Mouse (Mus musculus): ENCODE measurements at regions not wholly inside any gene's neighbourhood (a gene's known extent, or its start where the extent isn't known, plus 50 kb on each side); places are given as distances from the start of the nearest gene placed in this dataset.

- no peak for DNase-seq (ENCODE audit: low spot score in 2 of 2)
Measured at GRCm38 (mm10) chr7:135767493-135767892, 51.3 kb upstream of the Mki67 start.

GRCm38 (mm10) chr7:135768064-135768463 lies 51.9 kb upstream of the Mki67 start:
- DNase-seq (ENCODE audit: low spot score in 2 of 2), result no peak

- DNase-seq (ENCODE audit: low spot score in 2 of 2), result peak; percentile 71 to 83
Measured at GRCm38 (mm10) chr7:135768592-135768991, 52.4 kb upstream of the Mki67 start.

DNA sequence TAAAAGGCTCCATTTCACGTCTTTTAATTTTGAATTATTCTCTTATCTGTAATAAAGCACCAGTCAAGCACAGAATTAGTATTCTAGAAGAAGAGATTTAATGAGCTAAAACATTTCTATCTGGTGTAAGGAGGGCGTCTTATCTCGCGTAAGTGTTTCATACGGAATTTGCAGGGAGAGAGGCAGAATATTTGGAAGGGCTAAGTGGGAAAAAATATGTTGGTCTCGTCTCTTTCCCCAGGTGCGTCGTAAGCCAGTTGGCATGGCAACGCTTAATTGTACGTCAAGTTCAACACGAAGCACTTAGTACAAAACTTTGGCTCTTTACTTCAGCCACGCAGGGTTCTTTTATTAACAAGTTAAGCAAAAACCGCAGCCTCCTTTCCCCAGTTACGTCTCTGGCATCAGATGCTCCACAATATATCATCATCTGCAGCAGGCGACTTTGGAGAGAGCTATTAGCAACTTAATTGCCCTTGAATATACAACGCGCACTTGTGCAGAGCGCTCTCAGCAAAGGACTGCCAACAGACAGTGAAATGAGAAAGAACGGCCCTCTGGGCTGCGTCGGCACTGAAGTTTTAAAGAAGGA lies 53.0 kb upstream of the Mki67 start:
- no peak for DNase-seq (ENCODE audit: low spot score in 2 of 2)

DNA sequence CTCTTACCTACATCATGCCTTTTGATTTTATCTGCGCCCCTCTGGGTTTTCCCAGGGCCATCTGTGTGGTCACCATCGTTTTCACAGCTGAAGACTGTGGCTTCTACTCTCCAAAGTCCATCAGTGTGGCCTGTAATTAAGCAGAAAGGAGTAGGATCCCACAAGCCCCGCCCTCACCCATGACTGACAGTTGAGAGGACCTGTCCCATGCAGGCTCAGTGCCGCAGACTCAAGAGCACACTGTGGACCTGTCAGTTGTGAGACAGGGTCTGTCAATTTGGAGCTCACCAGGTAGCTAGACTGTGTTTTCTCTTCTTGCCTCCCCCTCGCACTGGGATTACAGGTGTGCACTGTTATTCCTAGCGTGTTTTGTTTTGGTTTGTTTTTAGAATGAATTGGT lies 53.9 kb upstream of the Mki67 start:
- DNase-seq (ENCODE audit: low spot score in 2 of 2), result no peak

DNA sequence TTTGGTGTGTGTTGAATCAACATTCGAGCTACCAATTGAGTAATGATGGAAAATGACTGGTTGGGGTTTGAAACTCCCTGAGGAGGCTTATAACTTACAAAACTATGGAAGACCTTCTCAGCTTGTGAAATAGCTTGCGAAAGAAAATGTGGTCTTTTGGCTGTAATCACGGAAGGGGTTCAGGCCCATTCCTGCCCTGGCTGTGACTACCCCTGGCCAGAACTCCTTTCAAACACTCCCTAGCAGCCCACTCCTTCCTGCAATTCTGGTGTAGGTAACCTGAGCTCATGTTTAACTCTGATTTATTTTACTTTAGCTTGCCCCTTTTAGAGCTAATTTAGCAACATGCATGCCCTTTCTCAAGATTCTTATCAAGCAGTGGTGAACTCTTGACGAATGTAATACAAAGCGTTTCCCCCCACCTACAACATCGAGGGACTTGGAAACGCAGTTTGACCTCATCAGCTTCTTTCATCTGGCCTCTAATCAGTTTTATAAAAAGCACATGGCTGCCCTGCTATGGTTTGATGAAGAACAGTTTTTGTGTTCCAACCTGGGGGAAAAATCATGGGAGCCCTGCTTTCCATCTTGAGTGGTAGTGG lies 59.8 kb upstream of the Mki67 start:
- no peak for DNase-seq (ENCODE audit: low spot score in 2 of 2)

- no peak for DNase-seq (ENCODE audit: low spot score in 2 of 2)
Measured at GRCm38 (mm10) chr7:135790167-135790566, 74.0 kb upstream of the Mki67 start.

- DNase-seq (ENCODE audit: low spot score in 2 of 2), result peak; percentile 21 to 49
Measured at GRCm38 (mm10) chr7:135790978-135791377, 74.8 kb upstream of the Mki67 start.

GRCm38 (mm10) chr7:135791953-135792690 lies 76.0 kb upstream of the Mki67 start:
- no peak for DNase-seq (ENCODE audit: low spot score in 2 of 2)

- DNase-seq (ENCODE audit: low spot score in 2 of 2), result no peak
Measured at GRCm38 (mm10) chr7:135792918-135793317, 76.8 kb upstream of the Mki67 start.

GRCm38 (mm10) chr7:135794238-135794637 lies 78.1 kb upstream of the Mki67 start:
- peak in 1 of 2 experiments; percentile 6 for DNase-seq (ENCODE audit: low spot score in 2 of 2)

DNA sequence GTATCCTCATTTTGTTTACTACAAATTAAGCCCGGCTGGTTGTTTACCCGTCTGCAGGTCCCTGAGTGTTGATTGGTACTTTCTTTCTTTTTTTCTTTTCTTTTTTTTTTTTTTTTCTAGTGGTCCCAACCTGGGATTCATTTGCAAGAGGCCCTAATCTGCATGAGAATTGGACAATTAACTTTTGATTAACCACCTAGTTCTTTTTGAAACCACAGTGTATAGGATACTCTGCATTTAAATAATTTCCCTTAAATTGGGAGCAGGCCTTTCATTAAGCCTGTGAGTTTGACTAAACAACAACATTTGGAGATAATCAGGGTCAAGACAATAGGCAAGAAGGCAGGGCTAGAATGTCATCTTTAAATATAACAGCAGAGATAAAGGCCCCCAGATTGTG lies 78.5 kb upstream of the Mki67 start:
- no peak for DNase-seq (ENCODE audit: low spot score in 2 of 2)

DNA sequence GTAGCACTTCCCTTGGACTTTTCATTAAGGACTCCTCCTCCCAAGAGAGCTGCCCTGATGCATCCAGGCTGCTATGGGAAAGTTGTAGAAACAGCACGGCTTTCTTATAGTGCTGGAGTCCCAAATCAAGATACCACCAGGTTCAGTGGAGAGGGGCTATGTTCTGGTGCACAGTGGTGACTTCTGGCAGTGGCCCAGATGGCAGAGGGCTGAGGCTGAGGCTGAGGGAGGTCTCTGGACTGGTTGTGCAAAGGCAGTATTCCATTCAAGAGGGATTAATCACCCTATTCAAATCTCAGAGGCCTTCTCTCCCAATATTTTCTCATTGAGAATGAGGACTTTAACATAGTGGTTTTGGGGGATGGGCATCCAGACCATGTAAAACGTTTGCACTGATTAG lies 82.3 kb upstream of the Mki67 start:
- no peak for DNase-seq (ENCODE audit: low spot score in 2 of 2)

DNA sequence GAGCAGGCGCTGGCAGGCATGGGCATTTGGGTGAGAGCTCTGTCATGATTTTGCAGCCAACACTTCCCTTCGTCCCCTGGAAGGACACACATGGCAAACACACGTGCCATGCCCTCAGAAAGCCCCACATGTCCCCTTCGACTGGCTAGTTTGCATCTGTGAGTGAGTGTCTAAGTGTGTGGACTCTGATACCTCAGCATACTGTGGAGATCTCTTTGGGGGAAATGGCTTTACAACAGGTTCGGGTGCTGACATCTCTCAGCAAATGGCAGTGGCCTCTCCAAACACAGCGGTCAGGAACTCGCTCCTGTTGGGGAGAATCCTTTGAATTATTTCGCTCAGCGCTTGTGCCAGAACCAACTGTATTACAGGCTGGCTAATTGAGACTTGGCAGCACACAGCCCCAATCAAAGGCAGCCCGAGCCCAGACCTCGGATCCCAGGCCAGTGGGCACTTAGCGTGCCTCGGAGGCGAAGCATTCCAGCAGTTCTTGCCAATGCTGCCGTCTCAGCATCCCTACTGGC lies 86.5 kb upstream of the Mki67 start:
- peak; percentile 73 to 75 for DNase-seq (ENCODE audit: low spot score in 2 of 2)

GRCm38 (mm10) chr7:135804730-135805129 lies 88.6 kb upstream of the Mki67 start:
- DNase-seq (ENCODE audit: low spot score in 2 of 2), result no peak

DNA sequence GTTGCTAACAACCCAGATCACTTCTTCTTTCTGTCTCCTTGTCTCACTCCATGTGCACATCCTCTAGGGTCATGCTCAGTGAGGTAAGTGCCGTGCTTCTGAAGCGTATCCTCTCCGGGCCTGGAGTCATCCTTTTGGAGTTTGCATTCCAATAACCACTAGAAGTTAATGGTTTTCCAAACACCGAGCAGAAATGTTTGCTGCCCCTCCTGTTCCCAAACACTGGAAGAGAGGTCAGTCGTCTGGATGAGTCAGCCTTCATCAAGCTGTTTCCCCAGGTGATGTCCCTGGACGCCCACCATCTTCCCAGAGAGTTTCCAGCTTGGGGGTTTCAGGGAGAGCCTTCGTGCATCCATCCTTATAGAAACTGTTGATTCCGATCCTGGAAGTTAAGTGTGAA lies 90.0 kb upstream of the Mki67 start:
- no peak for DNase-seq (ENCODE audit: low spot score in 2 of 2)

GRCm38 (mm10) chr7:135806673-135807072 lies 90.5 kb upstream of the Mki67 start:
- no peak for DNase-seq (ENCODE audit: low spot score in 2 of 2)

GRCm38 (mm10) chr7:135809167-135809566 lies 93.0 kb upstream of the Mki67 start:
- DNase-seq (ENCODE audit: low spot score in 2 of 2), result no peak

- no peak for DNase-seq (ENCODE audit: low spot score in 2 of 2)
Measured at GRCm38 (mm10) chr7:135809751-135810379, 93.7 kb upstream of the Mki67 start.

DNA sequence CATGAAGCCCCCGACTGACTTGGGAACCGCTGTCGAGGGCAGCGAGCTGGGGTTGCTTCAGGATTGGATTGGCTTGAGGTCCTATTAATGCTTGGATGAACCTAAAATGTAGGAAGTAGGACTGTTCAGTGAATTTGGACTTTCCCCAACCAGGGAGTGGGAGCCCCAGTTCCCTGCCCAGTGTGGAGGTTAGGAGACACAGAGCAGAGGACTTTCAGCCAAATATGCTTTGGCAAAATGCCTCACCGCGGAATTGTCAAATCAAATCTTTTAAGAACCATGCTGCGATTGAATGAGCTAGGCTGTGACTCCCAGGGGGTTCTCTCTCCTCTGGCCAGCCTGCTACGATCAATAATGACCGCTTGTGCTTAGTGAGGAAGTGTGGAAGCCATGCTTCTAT lies 94.8 kb upstream of the Mki67 start:
- no peak for DNase-seq (ENCODE audit: low spot score in 2 of 2)

DNA sequence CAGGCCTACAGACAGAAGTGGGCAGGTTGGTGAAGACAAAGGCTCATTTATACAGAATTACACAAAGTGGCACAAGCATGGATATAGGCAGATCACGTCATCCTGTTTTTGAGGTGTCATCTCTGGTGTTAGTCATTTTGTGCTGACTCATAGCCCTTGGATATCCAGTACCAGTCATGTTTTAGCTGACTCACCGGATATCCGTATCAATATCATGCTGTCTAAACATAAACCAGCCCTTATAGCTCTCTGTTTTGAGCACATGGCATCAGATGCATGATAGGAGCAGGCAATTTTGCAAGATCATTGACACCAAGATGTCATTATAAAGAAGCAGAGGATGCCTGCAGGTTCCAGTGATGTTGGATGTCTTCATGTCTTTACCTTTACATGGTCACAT lies 97.5 kb upstream of the Mki67 start:
- DNase-seq (ENCODE audit: low spot score in 2 of 2), result no peak

- no peak for DNase-seq (ENCODE audit: low spot score in 2 of 2)
Measured at GRCm38 (mm10) chr7:135816191-135816590, 100.0 kb upstream of the Mki67 start.

DNA sequence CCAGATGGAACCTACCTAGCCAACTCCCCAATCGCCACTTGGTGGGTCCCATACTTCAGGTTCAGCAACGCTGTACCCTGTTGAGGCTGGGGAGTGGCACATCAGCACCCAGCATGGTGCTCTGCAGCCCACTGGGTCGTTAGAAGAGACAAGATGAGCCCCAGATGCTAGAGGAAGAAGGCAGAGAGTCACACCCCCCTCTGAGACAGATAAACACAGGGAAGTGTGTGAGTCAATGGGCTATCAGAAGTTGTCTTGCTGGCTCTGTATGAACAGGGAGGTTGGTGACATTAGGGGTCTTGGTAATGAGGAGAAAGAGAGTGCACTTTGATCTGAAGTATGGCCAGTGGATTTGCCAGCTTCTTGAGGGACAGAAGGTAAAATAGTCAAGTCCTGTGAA lies 101.7 kb upstream of the Mki67 start:
- DNase-seq (ENCODE audit: low spot score in 2 of 2), result no peak
